Mouse (Mus musculus) c-Kit-positive CD71-negative TER-119-negative erythroid progenitor cells, embryonic 14.5 days (primary cell): Measurements from ENCODE around the gene Znhit1.

Source experiments
- DNase-seq: peaks from one replicate; pipeline ENCODE4 v3.0.0-alpha.2; 2013; ENCODE audit warnings: low read depth

The Znhit1 gene

GRCm38 (mm10) chr5:136984828-136985227, 3.0 kb downstream of the Znhit1 start:
- DNase-seq: no peak

GRCm38 (mm10) chr5:136982338-136982930, 5.4 kb downstream of the Znhit1 start:
- DNase-seq: no peak

GRCm38 (mm10) chr5:136980974-136981373, 6.8 kb downstream of the Znhit1 start:
- DNase-seq: no peak

GRCm38 (mm10) chr5:136979762-136980161, 8.1 kb downstream of the Znhit1 start:
- no peak for DNase-seq

GRCm38 (mm10) chr5:136977769-136978168, 10.1 kb downstream of the Znhit1 start:
- DNase-seq: no peak

GRCm38 (mm10) chr5:136973670-136974069, 14.2 kb downstream of the Znhit1 start:
- no peak for DNase-seq

- peak; percentile 65 for DNase-seq
Measured at GRCm38 (mm10) chr5:136970703-136971102, 17.1 kb downstream of the Znhit1 start.

GRCm38 (mm10) chr5:136967592-136967991, 20.2 kb downstream of the Znhit1 start:
- no peak for DNase-seq

GRCm38 (mm10) chr5:136966861-136967455, 20.9 kb downstream of the Znhit1 start:
- DNase-seq: no peak

- no peak for DNase-seq
Measured at GRCm38 (mm10) chr5:136966331-136966730, 21.5 kb downstream of the Znhit1 start, which contains the start of gene Cldn15. Gene Cldn15 (plus strand): TSS chr5:136966616.

GRCm38 (mm10) chr5:136965686-136966085, 22.1 kb downstream of the Znhit1 start:
- no peak for DNase-seq

- no peak for DNase-seq
Measured at GRCm38 (mm10) chr5:136965210-136965609, 22.6 kb downstream of the Znhit1 start.

GRCm38 (mm10) chr5:136962966-136963540, 24.8 kb downstream of the Znhit1 start:
- no peak for DNase-seq

GRCm38 (mm10) chr5:136962501-136962900, 25.3 kb downstream of the Znhit1 start:
- peak; percentile 78 for DNase-seq

- peak; percentile 64 for DNase-seq
Measured at GRCm38 (mm10) chr5:136961983-136962461, 25.8 kb downstream of the Znhit1 start.

- DNase-seq: no peak
Measured at GRCm38 (mm10) chr5:136961334-136961982, 26.4 kb downstream of the Znhit1 start.

GRCm38 (mm10) chr5:136960053-136960452, 27.8 kb downstream of the Znhit1 start:
- no peak for DNase-seq

- DNase-seq: no peak
Measured at GRCm38 (mm10) chr5:136958991-136959605, 28.7 kb downstream of the Znhit1 start.

- no peak for DNase-seq
Measured at GRCm38 (mm10) chr5:136957250-136957649, 30.6 kb downstream of the Znhit1 start.

- DNase-seq: no peak
Measured at GRCm38 (mm10) chr5:136955622-136956021, 32.2 kb downstream of the Znhit1 start.

GRCm38 (mm10) chr5:136953440-136953951, 34.3 kb downstream of the Znhit1 start:
- DNase-seq: no peak

GRCm38 (mm10) chr5:136953015-136953414, 34.8 kb downstream of the Znhit1 start, which contains the start of gene Fis1:
Gene Fis1 (plus strand): TSS chr5:136953275.
- peak; percentile 94 for DNase-seq
